Mouse (Mus musculus): Measurements from ENCODE around the gene Dzip1.

DNA sequence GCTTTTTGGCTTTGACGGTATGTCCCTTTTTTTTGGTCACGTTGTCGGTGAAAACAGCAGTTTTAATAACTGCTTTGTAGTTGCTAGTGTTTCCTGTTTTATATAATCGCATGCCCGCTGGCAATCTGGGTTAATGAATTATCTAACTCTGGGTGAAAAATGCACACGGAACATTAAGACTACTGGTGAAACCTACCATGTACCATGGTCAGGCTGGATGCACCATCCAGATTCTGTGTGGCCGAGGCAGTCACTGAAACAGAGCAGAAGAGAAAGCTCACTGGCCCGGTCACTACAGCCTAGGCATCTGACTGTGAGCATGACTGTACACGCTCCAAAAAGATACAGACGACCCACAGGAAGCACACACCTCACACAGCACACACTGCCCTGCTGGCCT, 29.6 kb downstream of the Dzip1 start:
- TF ChIP-seq CTCF (conservative IDR thresholded peaks at IDR 0.05 in 1 of 2, IDR thresholded peaks at IDR 0.05 in 1 of 2; ENCODE audit: low read depth in 2 of 2, low read length in 2 of 2) (no peak), ZMIZ1 (IDR thresholded peaks at IDR 0.05; ENCODE audit: low read depth, low read length) (no peak), E2F4 (IDR thresholded peaks at IDR 0.05; ENCODE audit: insufficient replicate concordance, low read depth, low read length) (no peak), POLR2A (IDR thresholded peaks at IDR 0.05; ENCODE audit: low read depth, low read length) (no peak), USF1 (IDR thresholded peaks at IDR 0.05; ENCODE audit: low read depth, low read length) (no peak), MAX (IDR thresholded peaks at IDR 0.05; ENCODE audit: low read length) (no peak), MXI1 (IDR thresholded peaks at IDR 0.05; ENCODE audit: low read depth, low read length) (no peak), ZNF384 (IDR thresholded peaks at IDR 0.05; ENCODE audit: low read depth, low read length) (no peak), TCF12 (IDR thresholded peaks at IDR 0.05; ENCODE audit: low read depth, low read length) (no peak), RCOR1 (conservative IDR thresholded peaks at IDR 0.05; ENCODE audit: low read depth, low read length) (no peak)

All from CH12.LX (cell line).